ENCODE assay signal across 13 mouse cellular contexts in genomic region chr15:102450928-102451327, GRCm38 (mm10). TPM values are rescaled to one million over a fixed set of nuclear protein-coding genes. Genes with fewer than 3 reads are reported as not detected.
DNase-seq lines count a peak whose midpoint lies in the region; ATAC-seq and TF ChIP-seq lines count a peak whose summit lies in the region.
"Had no signal": no experiment of that assay in that cellular context is flagged by ENCODE, and none has a peak within 500 bp of the region (broad histone marks: within the 10 kb centered on the region; RNA-seq: fewer than 3 reads in every experiment).

No protein-coding gene starts in this region.

- DNase-seq in ZHBTc4 (ENCODE audit: low read depth, low spot score) = peak; percentile 62
- peak; percentile 64 for DNase-seq in kidney, adult 9 months
- DNase-seq in lung, postnatal 0 days (ENCODE audit: low spot score) = peak; percentile 57
- DNase-seq in midbrain, embryonic 11.5 days (ENCODE audit: low spot score, missing footprints) = no peak
- DNase-seq in left cerebral cortex, adult 18-20 months (ENCODE audit: low spot score in 2 of 2) = no peak
- no peak for DNase-seq in spleen, postnatal 36 days (ENCODE audit: low spot score in 2 of 2)

- H3K4me3 ChIP-seq in ES-Bruce4 (ENCODE audit: low read depth, low read length) = peak overlapping the region; percentile 10; the same call in 1 of the 2 replicates
- no peak overlapping the region for H3K4me3 ChIP-seq in lung, postnatal 0 days (ENCODE audit: low read depth, low read length)
- H3K4me3 ChIP-seq in midbrain, embryonic 11.5 days (ENCODE audit: low read depth, low read length) = no peak overlapping the region
- H3K4me3 ChIP-seq: heart, embryonic 13.5 days; myocyte had no signal

- H3K9ac ChIP-seq in ES-Bruce4 (ENCODE audit: low read depth, poor library complexity, severe bottlenecking) = no peak overlapping the region
- no peak overlapping the region for H3K9ac ChIP-seq in lung, postnatal 0 days (replicated peaks; ENCODE audit: low read depth)
- no peak overlapping the region for H3K9ac ChIP-seq in midbrain, embryonic 11.5 days (ENCODE audit: low read length)
- H3K9ac ChIP-seq: heart, embryonic 13.5 days had no signal

- no peak for TF ChIP-seq EP300 in ES-Bruce4 (IDR thresholded peaks at IDR 0.05; ENCODE audit: insufficient read depth, low read depth, low read length)
- TF ChIP-seq EP300 in lung, postnatal 0 days (IDR thresholded peaks at IDR 0.05) = no peak

- H3K9me3 ChIP-seq in ES-Bruce4 (replicated peaks; ENCODE audit: control insufficient read depth, insufficient read depth, low read length, poor library complexity, severe bottlenecking) = no peaks in the 10 kb centered on the region
- no peaks in the 10 kb centered on the region for H3K9me3 ChIP-seq in lung, postnatal 0 days (ENCODE audit: low read length)
- H3K9me3 ChIP-seq in midbrain, embryonic 11.5 days (ENCODE audit: control insufficient read depth, low read length) = no peaks in the 10 kb centered on the region
- H3K9me3 ChIP-seq: heart, embryonic 13.5 days had no signal

- no peaks in the 10 kb centered on the region for H3K36me3 ChIP-seq in ES-Bruce4 (ENCODE audit: control insufficient read depth, insufficient read depth, low read length, poor library complexity, severe bottlenecking)
- no peaks in the 10 kb centered on the region for H3K36me3 ChIP-seq in lung, postnatal 0 days (ENCODE audit: insufficient read depth, low read length)
- no peaks in the 10 kb centered on the region for H3K36me3 ChIP-seq in midbrain, embryonic 11.5 days (ENCODE audit: control insufficient read depth, insufficient read depth, low read length)
- H3K36me3 ChIP-seq: heart, embryonic 13.5 days had no signal

- WGBS in lung, postnatal 0 days = 29% methylated on average over 7 of the region's 7 CpGs
- WGBS in midbrain, embryonic 11.5 days = 27% methylated on average over 7 of the region's 7 CpGs

- 0 out of 2 replicates have a peak overlapping the region, but pooled peaks have one; percentile 9 for H3K4me2 ChIP-seq in lung, postnatal 0 days (replicated peaks; ENCODE audit: low read depth, low read length)
- H3K4me2 ChIP-seq in midbrain, embryonic 11.5 days = no peak overlapping the region
- H3K4me2 ChIP-seq: heart, embryonic 13.5 days had no signal

- no peak overlapping the region for H3K27ac ChIP-seq in ES-Bruce4 (ENCODE audit: insufficient read depth, low read length)
- H3K27ac ChIP-seq in lung, postnatal 0 days (ENCODE audit: low read length) = peak overlapping the region; percentile 23
- no peak overlapping the region for H3K27ac ChIP-seq in midbrain, embryonic 11.5 days (ENCODE audit: low read depth, low read length)
- H3K27ac ChIP-seq: heart, embryonic 13.5 days had no signal

- TF ChIP-seq POLR2A in ES-Bruce4 (IDR thresholded peaks at IDR 0.05; ENCODE audit: insufficient read depth, low read length) = no peak

- H3K27me3 ChIP-seq in ES-Bruce4 (ENCODE audit: control insufficient read depth, insufficient read depth, low read length, poor library complexity, severe bottlenecking) = no peaks in the 10 kb centered on the region
- H3K27me3 ChIP-seq in lung, postnatal 0 days (replicated peaks; ENCODE audit: insufficient read depth, low read length) = no peaks in the 10 kb centered on the region
- H3K27me3 ChIP-seq in midbrain, embryonic 11.5 days (ENCODE audit: control insufficient read depth, insufficient read depth, low read length) = no peaks in the 10 kb centered on the region
- H3K27me3 ChIP-seq: heart, embryonic 13.5 days had no signal

- TF ChIP-seq CTCF in ES-Bruce4 (IDR thresholded peaks at IDR 0.05; ENCODE audit: low read depth, low read length) = no peak
- no peak for TF ChIP-seq CTCF in lung, postnatal 0 days (IDR thresholded peaks at IDR 0.05)

- peak; percentile 43; the same call in 1 of the 2 replicates for ATAC-seq in lung, postnatal 0 days
- no peak for ATAC-seq in midbrain, embryonic 11.5 days (ENCODE audit: low FRiP score)
- ATAC-seq: forebrain, embryonic 16.5 days had no signal

- no peaks in the 10 kb centered on the region for H3K4me1 ChIP-seq in ES-Bruce4 (ENCODE audit: control insufficient read depth, insufficient read depth, low read length)
- H3K4me1 ChIP-seq in lung, postnatal 0 days (ENCODE audit: insufficient read depth, low read depth, low read length) = no peaks in the 10 kb centered on the region; the same call in 1 of the 2 replicates
- no peaks in the 10 kb centered on the region for H3K4me1 ChIP-seq in midbrain, embryonic 11.5 days (ENCODE audit: control insufficient read depth, insufficient read depth, low read length)

RNA-seq across cellular contexts. Expression of gene Amhr2, which starts 5.8 kb away (rescaled TPM):
- polyA plus RNA-seq in ES-Bruce4 (2011; ENCODE audit: insufficient read depth, insufficient read length, low read depth, missing spikeins) = 1.8 and 2.8 TPM in 2 replicates
- 8.3 and 11.0 TPM in 2 replicates for polyA plus RNA-seq in lung, postnatal 0 days (2015; fragmentation: Nextera tagmentation; extraction: Ambion mirVana)
- polyA plus RNA-seq in midbrain, embryonic 11.5 days (2014; fragmentation: Nextera tagmentation; extraction: Ambion mirVana) = 0.37 TPM in 1 of 2 replicates, not detected in the other
- 1 to 10 TPM; 1.7 to 2.1 TPM for total RNA-seq in left cerebral cortex, adult 18-20 months (2021)

RNA-seq across cellular contexts. Expression of gene Prr13, which starts 7.9 kb away (rescaled TPM):
- 49.7 and 55.4 TPM in 2 replicates for polyA plus RNA-seq in ES-Bruce4 (2011; ENCODE audit: insufficient read depth, insufficient read length, low read depth, missing spikeins)
- 110 and 128 TPM in 2 replicates for polyA plus RNA-seq in lung, postnatal 0 days (2015; fragmentation: Nextera tagmentation; extraction: Ambion mirVana)
- 92.7 and 110 TPM in 2 replicates for polyA plus RNA-seq in midbrain, embryonic 11.5 days (2014; fragmentation: Nextera tagmentation; extraction: Ambion mirVana)
- total RNA-seq in left cerebral cortex, adult 18-20 months (2021) = 10 to 100 TPM; 55.0 to 57.5 TPM

RNA-seq across cellular contexts. Expression of gene Pcbp2, which starts 19.4 kb away (rescaled TPM):
- polyA plus RNA-seq in ES-Bruce4 (2011; ENCODE audit: insufficient read depth, insufficient read length, low read depth, missing spikeins) = 1,129 and 1,194 TPM in 2 replicates
- polyA plus RNA-seq in lung, postnatal 0 days (2015; fragmentation: Nextera tagmentation; extraction: Ambion mirVana) = 154 and 157 TPM in 2 replicates
- polyA plus RNA-seq in midbrain, embryonic 11.5 days (2014; fragmentation: Nextera tagmentation; extraction: Ambion mirVana) = 234 and 255 TPM in 2 replicates
- 100 to 1,000 TPM; 499 to 503 TPM for total RNA-seq in left cerebral cortex, adult 18-20 months (2021)

RNA-seq across cellular contexts. Expression of gene Sp1, which starts 45.0 kb away (rescaled TPM):
- 103 and 106 TPM in 2 replicates for polyA plus RNA-seq in ES-Bruce4 (2011; ENCODE audit: insufficient read depth, insufficient read length, low read depth, missing spikeins)
- 7.3 and 8.6 TPM in 2 replicates for polyA plus RNA-seq in lung, postnatal 0 days (2015; fragmentation: Nextera tagmentation; extraction: Ambion mirVana)
- 11.2 and 11.7 TPM in 2 replicates for polyA plus RNA-seq in midbrain, embryonic 11.5 days (2014; fragmentation: Nextera tagmentation; extraction: Ambion mirVana)
- 10 to 100 TPM; 23.8 to 32.2 TPM for total RNA-seq in left cerebral cortex, adult 18-20 months (2021)

RNA-seq across cellular contexts. Expression of gene Gm10337, which starts 52.6 kb away (rescaled TPM):
- not detected in 2 replicates for polyA plus RNA-seq in ES-Bruce4 (2011; ENCODE audit: insufficient read depth, insufficient read length, low read depth, missing spikeins)
- polyA plus RNA-seq in lung, postnatal 0 days (2015; fragmentation: Nextera tagmentation; extraction: Ambion mirVana) = 2.0 TPM in 1 of 2 replicates, not detected in the other
- polyA plus RNA-seq in midbrain, embryonic 11.5 days (2014; fragmentation: Nextera tagmentation; extraction: Ambion mirVana) = 6.7 TPM in 1 of 2 replicates, not detected in the other
- total RNA-seq in left cerebral cortex, adult 18-20 months (2021) = not detected
- polyA plus RNA-seq: large intestine, adult 2 months; limb, embryonic 14.5 days; myocyte; spleen, adult 2 months had no signal

Comparison
In these comparisons a context has a peak if more than half of its experiments do, and no peak if none do; other contexts are left out.
1. DNase-seq: peak in ZHBTc4 (single experiment), kidney, adult 9 months (single experiment) and lung, postnatal 0 days (single experiment); none in midbrain, embryonic 11.5 days (single experiment), left cerebral cortex, adult 18-20 months (0 of 2) and spleen, postnatal 36 days (0 of 2).